Mouse (Mus musculus): ENCODE measurements at regions not wholly inside any gene's neighbourhood (a gene's known extent, or its start where the extent isn't known, plus 50 kb on each side); places are given as distances from the start of the nearest gene placed in this dataset.

DNA sequence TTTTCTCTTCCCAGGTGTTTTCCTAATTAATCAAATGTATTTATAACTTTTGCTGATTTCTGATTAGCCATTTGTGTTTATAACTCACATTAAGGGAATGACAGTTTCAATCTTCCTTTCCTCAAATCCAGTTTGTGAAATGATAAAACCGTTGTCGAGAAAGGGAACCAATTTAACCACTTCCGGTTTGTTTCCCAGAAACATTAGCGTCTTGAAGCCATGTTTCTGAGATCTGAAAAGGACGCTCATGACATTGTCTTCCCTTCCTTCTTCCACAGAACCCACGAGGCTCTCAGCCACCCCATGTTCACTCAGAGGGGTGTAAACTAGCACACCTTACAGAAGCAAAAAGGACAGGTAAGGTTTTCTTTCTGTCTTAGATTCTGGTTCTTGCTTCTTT, 76.0 kb upstream of the Bmp2k start:
- TF ChIP-seq CTCF (IDR thresholded peaks at IDR 0.05; ENCODE audit: low read depth, low read length) (no peak), TAL1 (conservative IDR thresholded peaks at IDR 0.05; ENCODE audit: low read depth, low read length) (no peak), POLR2AphosphoS5 (IDR thresholded peaks at IDR 0.05; ENCODE audit: insufficient replicate concordance, low read depth, low read length) (no peak), GATA1 (IDR thresholded peaks at IDR 0.05; ENCODE audit: borderline replicate concordance, low read length) (no peak)

Data from G1E (cell line).